Mouse (Mus musculus) liver, postnatal 0 days (tissue): ENCODE results near the gene Scube3.
A peak's percentile ranks its signal among the peaks of the same experiment; 100 is the strongest.

Source experiments
- CTCF ChIP-seq: sonication (generic); IDR thresholded peaks from 2 replicates; pipeline ENCODE4 v1.5.1; 2016; ENCODE audit warnings: antibody characterized with exemption, low read depth
- EP300 ChIP-seq: IDR thresholded peaks from 2 replicates; pipeline ENCODE4 v1.6.1; 2016; ENCODE audit warnings: antibody characterized with exemption, low read depth, mild to moderate bottlenecking

DNA sequence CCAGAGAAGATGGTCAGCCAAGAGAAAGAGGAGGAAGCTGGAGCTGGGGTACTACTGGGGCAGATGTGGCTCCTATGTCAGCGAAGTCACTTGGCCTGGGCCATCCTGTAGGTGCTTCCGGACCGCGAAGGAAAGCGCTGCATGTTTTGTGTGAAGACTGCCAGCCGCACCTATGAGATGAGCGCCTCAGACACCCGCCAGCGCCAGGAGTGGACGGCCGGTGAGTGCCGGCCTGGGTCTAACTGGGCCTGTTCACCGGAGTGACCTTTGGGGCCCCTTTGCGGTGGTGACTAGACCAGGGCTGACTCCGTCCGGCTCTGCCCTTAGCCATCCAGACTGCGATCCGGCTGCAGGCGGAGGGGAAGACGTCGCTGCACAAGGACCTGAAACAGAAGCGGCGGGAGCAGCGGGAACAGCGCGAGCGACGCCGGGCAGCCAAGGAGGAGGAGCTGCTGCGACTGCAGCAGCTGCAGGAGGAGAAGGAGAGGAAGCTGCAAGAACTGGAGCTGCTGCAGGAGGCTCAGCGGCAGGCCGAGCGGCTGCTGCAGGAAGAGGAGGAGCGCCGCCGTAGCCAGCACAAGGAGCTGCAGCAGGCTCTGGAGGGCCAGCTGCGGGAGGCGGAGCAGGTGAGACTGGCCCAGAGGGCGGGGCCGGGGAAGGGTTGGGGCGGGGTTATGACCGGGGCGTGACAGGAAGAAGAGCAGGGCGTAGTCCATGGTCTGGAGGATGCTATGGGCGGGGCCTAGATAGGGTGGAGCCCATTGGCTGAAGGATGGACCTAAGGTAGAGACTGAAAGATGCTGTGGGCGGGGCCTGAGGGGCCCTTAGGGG, 81.8 kb downstream of the Scube3 start:
- TF ChIP-seq CTCF (peak; percentile 34; the same call in 1 of the 2 replicates), EP300 (no peak)
